Mouse (Mus musculus) stomach, postnatal 0 days (tissue): Measurements from ENCODE around the gene Cacna2d1.

Experiments
- CTCF ChIP-seq: IDR thresholded peaks from 2 replicates; pipeline ENCODE4 v1.5.1; 2016; ENCODE audit warnings: antibody characterized with exemption, low read depth, mild to moderate bottlenecking, moderate library complexity
- EP300 ChIP-seq: optimal IDR thresholded peaks from 2 replicates; pipeline ENCODE3; 2016; ENCODE audit warnings: antibody characterized with exemption

GRCm38 (mm10) chr5:16281229-16281628 lies 346.7 kb downstream of the Cacna2d1 start:
- TF ChIP-seq CTCF (no peak), EP300 (no peak)
